ENCODE assay signal across 11 mouse cellular contexts in genomic region chr12:68599681-68600596, GRCm38 (mm10).
DNase-seq lines count a peak whose midpoint lies in the region; ATAC-seq and TF ChIP-seq lines count a peak whose summit lies in the region.
"Had no signal": no experiment of that assay in that cellular context is flagged by ENCODE, and none has a peak within 500 bp of the region (broad histone marks: within the 10 kb centered on the region; RNA-seq: fewer than 3 reads in every experiment).

No protein-coding gene starts in this region.

- H3K79me2 ChIP-seq in heart, adult 2 months (replicated peaks; ENCODE audit: control insufficient read depth, insufficient read depth, low read length) = no peaks in the 10 kb centered on the region

- no peaks in the 10 kb centered on the region for H3K4me1 ChIP-seq in kidney, postnatal 0 days (replicated peaks; ENCODE audit: insufficient read depth, low read length)
- peaks cover 20% of the 10 kb centered on the region for H3K4me1 ChIP-seq in forebrain, embryonic 15.5 days
- H3K4me1 ChIP-seq in midbrain, embryonic 10.5 days = peaks cover 31% of the 10 kb centered on the region
- H3K4me1 ChIP-seq in heart, adult 2 months (ENCODE audit: control insufficient read depth, insufficient read depth, low read length) = no peaks in the 10 kb centered on the region

- TF ChIP-seq CTCF in kidney, postnatal 0 days (IDR thresholded peaks at IDR 0.05; ENCODE audit: low read depth) = no peak
- no peak for TF ChIP-seq CTCF in heart, adult 2 months (IDR thresholded peaks at IDR 0.05)

- H3K27ac ChIP-seq in kidney, postnatal 0 days = no peak overlapping the region
- peak overlapping the region; percentile 42 for H3K27ac ChIP-seq in forebrain, embryonic 15.5 days (replicated peaks)
- peak overlapping the region; percentile 42; the same call in 1 of the 2 replicates for H3K27ac ChIP-seq in midbrain, embryonic 10.5 days (replicated peaks)
- H3K27ac ChIP-seq in heart, adult 2 months = no peak overlapping the region
- H3K27ac ChIP-seq: gastrocnemius, adult 2 months; macrophage had no signal

- H3K4me3 ChIP-seq in kidney, postnatal 0 days (replicated peaks; ENCODE audit: low read depth, low read length) = no peak overlapping the region
- no peak overlapping the region for H3K4me3 ChIP-seq in forebrain, embryonic 15.5 days
- H3K4me3 ChIP-seq in midbrain, embryonic 10.5 days = no peak overlapping the region
- H3K4me3 ChIP-seq in heart, adult 2 months = no peak overlapping the region
- H3K4me3 ChIP-seq: gastrocnemius, adult 2 months had no signal

- peak; percentile 86 for ATAC-seq in kidney, postnatal 0 days (replicated peaks; ENCODE audit: low FRiP score, low read depth)
- peak; percentile 92 for ATAC-seq in forebrain, embryonic 15.5 days (replicated peaks)

- H3K4me2 ChIP-seq in kidney, postnatal 0 days (ENCODE audit: low read length) = no peak overlapping the region
- no peak overlapping the region for H3K4me2 ChIP-seq in forebrain, embryonic 15.5 days (replicated peaks)

- TF ChIP-seq POLR2A in heart, adult 2 months (IDR thresholded peaks at IDR 0.05; ENCODE audit: insufficient read depth, low read depth, low read length) = no peak

- no peaks in the 10 kb centered on the region for H3K9me3 ChIP-seq in kidney, postnatal 0 days (replicated peaks; ENCODE audit: low read length)
- no peaks in the 10 kb centered on the region for H3K9me3 ChIP-seq in forebrain, embryonic 15.5 days
- no peaks in the 10 kb centered on the region for H3K9me3 ChIP-seq in midbrain, embryonic 10.5 days (replicated peaks)

- WGBS in kidney, postnatal 0 days = 13% methylated on average over 7 of the region's 7 CpGs
- WGBS in forebrain, embryonic 15.5 days = 50% methylated on average over 7 of the region's 7 CpGs
- 76% methylated on average over 7 of the region's 7 CpGs for WGBS in midbrain, embryonic 10.5 days
- 45% methylated on average over 7 of the region's 7 CpGs for WGBS in heart, adult 2 months

- intact Hi-C loops in heart, adult 2 months (cut with DNase I) = no loop called here
- intact Hi-C loops in heart, postnatal 36 days (cut with DNase I) = no loop called here

- no peak for TF ChIP-seq EP300 in heart, adult 2 months (IDR thresholded peaks at IDR 0.05; ENCODE audit: insufficient read depth, low read depth, low read length)

- no peaks in the 10 kb centered on the region for H3K27me3 ChIP-seq in kidney, postnatal 0 days (ENCODE audit: insufficient read depth, low read length)
- no peaks in the 10 kb centered on the region for H3K27me3 ChIP-seq in forebrain, embryonic 15.5 days
- H3K27me3 ChIP-seq in midbrain, embryonic 10.5 days (ENCODE audit: low read depth, poor library complexity, severe bottlenecking) = peaks cover 9% of the 10 kb centered on the region; the same call in 1 of the 2 replicates
- no peaks in the 10 kb centered on the region for H3K27me3 ChIP-seq in heart, adult 2 months (ENCODE audit: control insufficient read depth, insufficient read depth, low read length)

- DNase-seq in kidney, postnatal 0 days (ENCODE audit: low spot score) = peak; percentile 86
- DNase-seq in kidney, adult 9 months = no peak
- DNase-seq in cerebellum, adult 18-20 months = peak; percentile 10 to 26
- DNase-seq in midbrain, embryonic 10.5 days (ENCODE audit: low spot score) = no peak
- DNase-seq in heart, adult 2 months = no peak
- DNase-seq in heart, postnatal 36 days = no peak
- no peak for DNase-seq in adrenal gland, adult 8-10 months
- DNase-seq: gastrocnemius, adult 2 months; thymus, postnatal 25 days had no signal

- H3K9ac ChIP-seq in kidney, postnatal 0 days (ENCODE audit: low read depth, low read length) = no peak overlapping the region
- no peak overlapping the region for H3K9ac ChIP-seq in forebrain, embryonic 15.5 days (replicated peaks)
- H3K9ac ChIP-seq in heart, adult 2 months (ENCODE audit: low read depth, low read length) = no peak overlapping the region

- no peaks in the 10 kb centered on the region for H3K36me3 ChIP-seq in kidney, postnatal 0 days (ENCODE audit: insufficient read depth, low read length)
- no peaks in the 10 kb centered on the region for H3K36me3 ChIP-seq in forebrain, embryonic 15.5 days
- no peaks in the 10 kb centered on the region for H3K36me3 ChIP-seq in midbrain, embryonic 10.5 days
- no peaks in the 10 kb centered on the region for H3K36me3 ChIP-seq in heart, adult 2 months (ENCODE audit: control insufficient read depth, insufficient read depth, low read length)

Comparison
In these comparisons a context has a peak if more than half of its experiments do, and no peak if none do; other contexts are left out.
1. DNase-seq: peak in kidney, postnatal 0 days (single experiment) and cerebellum, adult 18-20 months (2 of 2); none in kidney, adult 9 months (single experiment), midbrain, embryonic 10.5 days (single experiment), heart, adult 2 months (0 of 2), heart, postnatal 36 days (0 of 2) and adrenal gland, adult 8-10 months (single experiment).
2. H3K27ac ChIP-seq: peak in forebrain, embryonic 15.5 days (single experiment) and midbrain, embryonic 10.5 days (single experiment); none in kidney, postnatal 0 days (single experiment) and heart, adult 2 months (single experiment).